Mouse (Mus musculus): Measurements from ENCODE around the gene Tvp23a.

Gene Tvp23a

DNA sequence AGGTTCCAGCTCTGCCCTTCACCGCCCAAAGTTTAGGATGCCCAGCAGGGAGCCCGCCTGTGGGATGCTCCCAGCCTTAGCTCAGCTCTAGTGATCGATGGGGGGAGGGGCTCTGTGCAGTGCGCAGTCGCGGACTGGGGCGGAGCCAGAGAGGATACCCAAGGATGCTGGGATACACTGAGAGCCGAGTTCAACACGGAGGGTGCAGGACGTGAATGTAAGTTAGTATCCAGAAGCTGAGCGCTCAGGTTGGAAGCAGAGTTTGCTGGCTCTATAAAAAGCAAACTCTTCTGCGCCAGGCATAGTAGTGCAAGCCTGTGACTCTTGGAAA lies at the start of gene Tvp23a:
Gene Tvp23a, minus strand, starts transcription at position 99 of the 331 bp plus-strand sequence.
- DNase-seq (ENCODE audit: inconsistent age in 2 of 2, low spot score in 1 of 2) = peak; percentile 47 to 62

DNA sequence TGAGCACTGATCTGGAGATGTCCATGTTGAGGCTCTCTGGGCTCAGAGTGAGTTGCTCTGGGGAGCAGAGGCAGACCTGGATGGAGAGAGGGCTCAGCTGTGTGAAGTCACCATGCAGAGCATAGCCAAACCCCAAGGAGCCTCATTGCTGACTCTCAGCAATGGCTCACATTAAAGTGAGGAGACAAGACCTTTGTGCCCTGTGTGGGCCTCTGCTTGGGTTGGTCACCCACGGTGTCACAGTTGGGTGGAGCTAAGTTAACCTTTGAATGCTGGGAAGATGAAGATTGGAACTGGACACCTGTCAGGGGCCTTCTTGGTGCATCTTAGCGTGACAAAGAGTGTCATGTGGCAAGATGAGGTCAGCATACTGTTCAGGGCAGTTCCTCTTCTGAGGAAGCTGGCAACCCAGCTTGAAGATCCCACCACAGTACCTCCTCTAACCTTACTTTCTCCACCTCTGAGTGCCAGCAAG lies 48.7 kb upstream of the Tvp23a start:
- no peak for DNase-seq (ENCODE audit: inconsistent age in 2 of 2, low spot score in 1 of 2)

- DNase-seq (ENCODE audit: inconsistent age in 2 of 2, low spot score in 1 of 2) = no peak
Observed at GRCm38 (mm10) chr16:10492587-10492986, 45.4 kb upstream of the Tvp23a start.

DNA sequence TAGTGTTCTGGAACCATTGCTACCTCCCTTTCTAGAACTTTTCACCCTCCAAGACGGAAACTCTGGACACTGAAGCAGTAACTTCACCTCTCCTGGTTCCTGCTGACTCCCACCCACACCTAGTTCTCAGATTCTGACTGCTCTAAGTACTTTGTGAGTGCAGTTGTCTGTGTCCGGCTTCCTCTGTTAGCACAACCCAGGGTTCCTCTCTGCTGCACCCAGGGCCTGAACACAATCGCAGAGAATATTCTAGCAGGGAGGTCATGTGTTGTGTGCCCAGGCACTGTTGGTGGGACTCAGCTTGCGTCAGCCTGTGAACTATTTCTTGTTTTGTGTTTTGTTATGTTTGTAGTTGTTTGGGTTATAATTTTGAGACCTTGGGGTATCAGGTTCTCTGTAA lies 44.6 kb upstream of the Tvp23a start:
- DNase-seq (ENCODE audit: inconsistent age in 2 of 2, low spot score in 1 of 2) = no peak

DNA sequence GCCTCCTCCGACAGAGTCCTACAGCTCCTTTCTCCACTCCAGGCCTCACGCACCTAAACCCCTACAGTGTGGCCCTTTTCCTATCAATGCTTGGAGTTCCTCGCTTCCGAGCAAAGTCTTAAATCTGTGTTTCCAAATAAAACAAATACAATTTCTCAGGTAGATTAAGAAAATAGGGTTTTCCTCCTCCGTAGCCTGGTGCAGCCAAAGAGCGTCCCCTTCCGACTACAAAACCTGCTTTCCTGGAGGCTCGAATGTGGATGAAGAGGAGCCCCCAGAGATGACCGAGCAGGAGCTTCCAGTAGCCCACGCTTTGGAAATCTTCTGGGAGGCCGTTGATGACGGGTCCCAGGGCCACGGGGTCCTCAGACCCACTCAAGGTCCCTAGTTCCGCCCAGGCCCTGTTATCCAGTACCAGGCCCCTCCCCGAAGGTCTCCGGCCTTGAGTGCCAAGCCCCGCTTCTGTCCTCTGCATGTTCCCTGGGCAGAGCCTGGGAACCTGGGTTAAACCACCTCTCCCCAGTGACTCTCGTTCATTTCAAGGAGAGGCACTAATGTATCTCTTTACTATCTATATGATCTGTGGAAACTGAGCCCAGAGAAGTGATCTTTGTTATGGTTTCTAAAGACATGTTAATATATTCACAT lies 43.5 kb upstream of the Tvp23a start:
- no peak for DNase-seq (ENCODE audit: inconsistent age in 2 of 2, low spot score in 1 of 2)

GRCm38 (mm10) chr16:10489904-10490457 lies 42.8 kb upstream of the Tvp23a start:
- no peak for DNase-seq (ENCODE audit: inconsistent age in 2 of 2, low spot score in 1 of 2)

DNA sequence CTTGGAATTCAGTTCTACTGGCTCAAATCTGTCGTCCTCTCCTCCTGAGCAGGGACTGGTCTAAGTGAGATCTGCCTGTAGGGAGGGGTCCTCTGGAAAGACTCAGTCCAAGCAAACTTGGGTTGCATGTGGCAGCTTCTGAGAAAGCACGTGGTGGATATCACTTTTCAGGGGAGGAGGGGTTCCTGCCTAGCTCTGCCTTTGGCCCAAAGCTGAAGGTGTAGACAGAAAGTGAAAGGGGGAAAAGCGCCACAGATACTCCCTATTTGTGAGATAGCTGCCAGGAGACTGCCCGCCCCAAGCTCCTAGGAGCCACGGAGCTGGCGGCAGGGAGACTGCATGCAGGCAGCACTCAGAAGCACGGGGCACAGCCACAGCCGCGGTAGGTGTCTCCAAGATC lies 42.3 kb upstream of the Tvp23a start:
- peak in 1 of 2 experiments; percentile 39 for DNase-seq (ENCODE audit: inconsistent age in 2 of 2, low spot score in 1 of 2)

DNA sequence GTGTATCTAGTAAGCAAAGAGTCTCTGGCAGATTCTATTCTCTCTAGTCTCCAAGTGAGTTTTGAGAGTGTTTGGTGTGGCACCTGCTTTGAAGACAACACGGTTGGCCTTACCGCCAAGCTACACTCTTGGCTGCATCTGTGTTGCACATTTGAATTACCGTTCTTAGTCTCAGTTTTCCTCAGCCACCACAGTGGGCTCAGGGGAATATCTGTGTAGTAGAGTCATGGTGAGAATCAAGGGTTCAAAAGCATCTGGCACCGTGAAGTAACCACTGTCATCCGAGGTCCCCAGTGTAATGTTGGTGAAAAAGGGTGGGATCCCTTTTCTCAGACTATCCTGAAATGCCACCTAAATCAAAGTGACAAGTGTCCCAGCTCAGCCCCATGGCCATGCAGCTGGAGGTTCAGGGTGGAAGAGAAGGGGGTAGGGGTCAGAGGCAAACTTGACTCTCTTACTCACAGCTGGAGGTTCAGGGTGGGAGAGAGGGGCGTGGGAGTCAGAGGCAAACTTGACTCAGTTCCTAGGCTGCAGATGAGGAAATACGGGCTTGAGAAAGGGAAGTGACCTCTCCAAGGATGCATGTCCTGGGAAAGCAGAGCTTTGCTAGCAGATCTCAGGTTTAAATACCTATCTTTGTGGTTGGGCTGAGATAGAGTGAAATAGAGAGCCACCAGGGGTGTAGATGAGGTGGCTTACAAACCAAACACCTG lies 41.8 kb upstream of the Tvp23a start:
- no peak for DNase-seq (ENCODE audit: inconsistent age in 2 of 2, low spot score in 1 of 2)

DNA sequence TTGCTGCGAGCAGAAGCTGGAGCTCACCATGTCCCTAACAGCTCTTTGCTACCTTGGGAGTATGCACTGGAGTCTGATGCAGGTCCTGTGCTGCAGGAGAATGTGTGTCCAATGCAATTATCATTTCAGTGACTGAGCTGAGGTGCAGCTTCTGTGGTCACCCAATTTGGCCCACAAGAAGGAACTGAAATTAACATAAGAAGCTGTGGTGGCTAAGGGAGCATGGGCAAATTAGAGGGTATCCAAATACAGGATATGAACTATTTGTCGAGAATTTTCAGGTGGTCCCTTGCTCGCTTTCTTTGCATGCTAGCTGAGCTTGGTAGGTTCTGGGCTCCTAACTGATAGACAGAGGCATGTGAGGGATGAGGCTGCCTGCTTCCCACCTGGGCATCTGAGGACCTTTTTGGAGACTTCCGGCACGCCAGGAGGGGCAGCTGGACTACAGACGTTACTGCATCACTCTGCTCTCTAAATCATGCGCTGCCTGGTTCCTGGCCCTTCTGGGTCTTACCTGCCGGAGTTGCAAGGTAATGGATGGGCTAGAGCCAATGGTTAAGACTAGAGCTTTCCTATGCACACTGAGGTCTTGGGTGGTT lies 40.8 kb upstream of the Tvp23a start:
- no peak for DNase-seq (ENCODE audit: inconsistent age in 2 of 2, low spot score in 1 of 2)

- no peak for DNase-seq (ENCODE audit: inconsistent age in 2 of 2, low spot score in 1 of 2)
Observed at GRCm38 (mm10) chr16:10486993-10487392, 39.8 kb upstream of the Tvp23a start.

DNA sequence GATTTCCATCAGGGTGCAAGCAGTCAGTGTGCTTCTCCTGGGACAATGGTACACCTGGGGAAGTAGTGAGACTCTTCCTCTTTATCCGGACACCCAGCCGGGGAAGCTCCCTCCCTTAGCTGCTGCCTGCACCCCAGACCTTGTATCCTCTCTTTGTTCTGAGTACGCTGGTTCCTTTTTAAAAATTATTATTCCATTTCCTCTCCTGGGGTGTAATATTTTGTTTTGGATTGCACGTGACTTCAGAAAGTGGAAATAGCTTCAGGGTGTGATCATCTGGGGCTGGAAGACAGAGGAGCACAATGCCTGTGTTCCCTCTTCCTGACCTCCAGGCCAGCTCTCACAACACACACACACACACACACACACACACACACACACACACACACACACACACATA lies 35.2 kb upstream of the Tvp23a start:
- peak; percentile 22 to 50 for DNase-seq (ENCODE audit: inconsistent age in 2 of 2, low spot score in 1 of 2)

DNA sequence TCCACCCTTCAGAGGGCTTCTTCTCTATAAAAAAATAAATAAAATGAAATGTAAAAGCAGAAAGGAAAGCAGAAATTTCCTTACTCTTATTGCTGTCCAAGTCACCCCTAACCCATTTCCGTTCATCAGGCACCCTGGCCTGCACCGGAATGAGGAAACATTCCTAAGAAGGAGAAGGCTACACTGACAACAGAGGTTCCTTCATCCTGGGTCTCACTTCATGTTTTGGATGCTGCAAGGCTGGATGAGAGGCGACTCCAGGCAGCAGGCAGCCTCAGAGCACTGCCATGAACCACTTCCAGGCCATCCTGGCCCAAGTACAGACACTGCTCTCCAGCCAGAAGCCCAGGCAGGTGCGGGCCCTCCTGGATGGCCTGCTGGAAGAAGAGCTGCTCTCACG lies 32.7 kb upstream of the Tvp23a start, which contains the start of gene Ciita:
Gene Ciita, plus strand, starts transcription at position 203 of the 400 bp plus-strand sequence.
- no peak for DNase-seq (ENCODE audit: inconsistent age in 2 of 2, low spot score in 1 of 2)

- DNase-seq (ENCODE audit: inconsistent age in 2 of 2, low spot score in 1 of 2) = no peak
Observed at GRCm38 (mm10) chr16:10475919-10476318, 28.8 kb upstream of the Tvp23a start.

DNA sequence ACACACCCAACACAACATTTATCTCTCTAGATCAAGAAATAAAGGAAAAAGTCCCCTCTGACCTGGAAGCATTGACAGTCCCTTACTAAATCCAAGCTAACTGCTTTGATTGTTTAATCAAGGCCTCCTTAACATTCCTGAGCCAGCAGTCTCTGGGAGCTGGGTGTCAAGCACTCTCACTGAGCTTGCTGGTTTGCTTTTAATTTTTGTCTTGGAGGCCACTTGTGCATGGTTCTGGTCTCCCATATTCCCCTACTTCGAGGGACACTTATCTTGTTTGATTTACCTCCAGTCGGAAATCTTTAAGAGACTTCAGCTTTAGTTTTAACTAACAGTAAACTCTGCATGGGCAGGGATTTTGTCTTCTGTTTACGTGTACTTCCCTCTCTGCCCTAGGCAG lies 27.8 kb upstream of the Tvp23a start:
- no peak for DNase-seq (ENCODE audit: inconsistent age in 2 of 2, low spot score in 1 of 2)

GRCm38 (mm10) chr16:10471950-10472349 lies 24.8 kb upstream of the Tvp23a start:
- DNase-seq (ENCODE audit: inconsistent age in 2 of 2, low spot score in 1 of 2) = no peak

DNA sequence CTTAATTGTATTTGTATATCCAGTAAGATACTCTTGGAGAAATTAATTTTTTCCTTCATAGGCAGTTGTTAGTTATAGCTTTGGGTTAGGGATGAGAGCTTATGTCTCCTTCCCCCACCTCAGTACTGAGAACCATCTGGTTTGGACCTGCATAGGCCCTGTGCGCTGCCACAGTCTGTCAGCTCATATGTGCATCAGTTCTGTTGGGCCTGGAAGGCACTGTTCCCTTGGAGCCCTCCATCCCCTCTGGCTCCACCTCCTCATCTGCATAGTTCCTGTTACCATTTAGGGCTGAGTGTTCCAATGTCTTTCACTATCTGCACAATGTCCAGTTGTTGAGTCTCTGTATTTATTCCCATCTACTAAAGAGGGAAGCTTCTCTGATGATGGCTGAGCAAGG lies 21.0 kb upstream of the Tvp23a start:
- no peak for DNase-seq (ENCODE audit: inconsistent age in 2 of 2, low spot score in 1 of 2)

DNA sequence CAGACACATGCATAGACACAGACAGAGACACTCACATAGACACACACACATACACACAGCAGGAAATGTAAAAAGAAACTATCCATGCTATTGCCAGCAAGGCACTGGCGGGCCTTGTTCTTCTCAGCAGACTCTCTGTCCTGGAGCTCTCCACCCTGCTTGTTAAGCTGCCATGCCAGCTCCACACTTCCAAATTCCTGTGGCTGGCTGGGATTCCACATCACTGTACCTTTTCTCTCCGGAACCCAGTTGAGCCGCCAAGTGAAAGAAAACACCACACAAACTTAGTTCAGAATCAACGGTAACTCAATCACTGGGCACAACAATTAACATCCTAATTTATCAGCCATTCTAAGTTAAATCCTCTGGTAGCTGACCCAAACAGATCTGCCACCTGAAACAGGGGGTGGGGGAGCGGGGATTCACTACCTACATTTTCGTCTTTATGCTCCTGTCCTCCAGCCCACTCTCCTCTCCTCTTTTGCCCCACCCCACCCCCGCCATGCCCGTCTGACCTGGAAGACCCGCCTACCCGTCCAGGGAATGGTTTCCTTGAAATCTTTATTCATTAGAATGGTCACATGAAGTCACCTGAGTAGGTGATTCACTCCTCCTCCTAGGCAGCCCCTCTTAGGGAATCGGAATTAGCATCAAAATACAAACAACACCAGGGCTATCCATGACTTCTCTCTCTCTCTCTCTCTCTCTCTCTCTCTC lies 20.4 kb upstream of the Tvp23a start:
- DNase-seq (ENCODE audit: inconsistent age in 2 of 2, low spot score in 1 of 2) = no peak

GRCm38 (mm10) chr16:10465011-10465681 lies 18.0 kb upstream of the Tvp23a start:
- DNase-seq (ENCODE audit: inconsistent age in 2 of 2, low spot score in 1 of 2) = no peak

DNA sequence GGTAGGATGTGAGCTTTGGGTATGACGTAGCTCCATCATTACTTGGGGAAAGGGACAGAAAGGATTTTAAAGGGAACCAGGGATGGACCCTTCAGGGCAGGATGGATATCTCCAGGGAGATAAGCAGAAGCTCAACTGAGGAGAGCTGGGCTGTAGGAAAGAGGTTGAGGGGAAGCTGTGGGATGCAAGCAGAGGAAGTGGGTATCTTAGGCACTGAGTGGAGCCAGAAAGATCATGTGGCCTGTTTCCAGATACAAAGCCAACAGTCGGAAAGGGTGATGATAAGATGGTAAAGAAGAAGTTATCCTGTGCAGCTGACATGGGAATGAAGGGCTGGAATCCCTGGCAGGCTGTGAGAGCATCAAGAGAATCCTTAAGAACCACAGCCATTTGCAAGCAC lies 14.0 kb upstream of the Tvp23a start:
- no peak for DNase-seq (ENCODE audit: inconsistent age in 2 of 2, low spot score in 1 of 2)

- no peak for DNase-seq (ENCODE audit: inconsistent age in 2 of 2, low spot score in 1 of 2)
Observed at GRCm38 (mm10) chr16:10460188-10460587, 13.0 kb upstream of the Tvp23a start.

GRCm38 (mm10) chr16:10454583-10454974 lies 7.4 kb upstream of the Tvp23a start:
- DNase-seq (ENCODE audit: inconsistent age in 2 of 2, low spot score in 1 of 2) = no peak

Data from adrenal gland, adult (tissue).